Mouse (Mus musculus): ENCODE measurements around the gene Gal3st2c. TPM values are rescaled to one million over a fixed set of nuclear protein-coding genes. Genes with fewer than 3 reads are reported as not detected.
"Not testable (repeated sequence)": the region's sequence is repeated elsewhere in the genome, so short reads cannot be mapped to it uniquely, and the experiment has no call there.

Gene Gal3st2c
- polyA plus RNA-seq, 1 experiment from 2014 or later, result not detected

- Histone ChIP-seq H3K4me3 (no peak within 1 kb of the TSS), H3K36me3 (no peaks in the 10 kb centered on the region), H3K9me3 (no peaks in the 10 kb centered on the region), H3K27ac (peak within 1 kb of the TSS; percentile 75), H3K4me1 (peaks cover 15% of the 10 kb centered on the region), H3K9ac (no peak within 1 kb of the TSS), H3K4me2 (no peak within 1 kb of the TSS), H3K27me3 (no peaks in the 10 kb centered on the region)
- no peak for ATAC-seq (ENCODE audit: insufficient number of reproducible peaks, low FRiP score, low TSS enrichment, low read depth)
- WGBS, result 48% methylated on average over 6 of the region's 6 CpGs
These were observed 62.1 kb downstream of the Gal3st2c start, which contains the start of gene Pdcd1 for GRCm38 (mm10) chr1:94052373-94052772. Gene Pdcd1 (minus strand): TSS chr1:94052553.

- Histone ChIP-seq H3K4me1 (peaks cover 15% of the 10 kb centered on the region), H3K27ac (peak overlapping the region; percentile 75), H3K27me3 (no peaks in the 10 kb centered on the region), H3K4me2 (no peak overlapping the region), H3K9ac (no peak overlapping the region), H3K36me3 (no peaks in the 10 kb centered on the region), H3K9me3 (no peaks in the 10 kb centered on the region), H3K4me3 (no peak overlapping the region)
- WGBS, result 39% methylated on average over 7 of the region's 7 CpGs
- 0 out of 2 replicates have a peak, but pooled peaks have one; percentile 37 for ATAC-seq (ENCODE audit: insufficient number of reproducible peaks, low FRiP score, low TSS enrichment, low read depth)
These were observed 63.4 kb downstream of the Gal3st2c start for GRCm38 (mm10) chr1:94053530-94054216.

DNA sequence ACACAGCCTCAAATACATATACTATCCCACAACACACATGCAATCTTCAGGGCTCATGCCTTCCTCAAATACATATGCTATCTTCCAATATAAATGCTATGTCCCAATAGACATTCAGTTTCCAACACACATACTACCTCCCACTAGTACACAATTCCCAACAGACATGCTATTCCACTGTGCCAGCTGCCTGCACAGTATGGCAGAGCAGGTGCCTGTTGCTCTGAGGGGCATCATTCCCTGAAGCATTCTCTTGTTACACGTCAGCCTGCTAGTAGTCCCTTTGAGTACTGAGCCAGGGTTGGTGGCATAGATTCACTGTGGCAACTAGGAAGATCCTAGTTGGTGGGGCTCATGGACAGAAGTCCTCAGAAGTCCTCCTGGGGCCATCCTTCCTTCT lies 64.2 kb downstream of the Gal3st2c start:
- no peak for ATAC-seq (ENCODE audit: insufficient number of reproducible peaks, low FRiP score, low TSS enrichment, low read depth)
- 67% methylated on average over 1 of the region's 1 CpGs for WGBS
- H3K9ac ChIP-seq, result no peak overlapping the region
- H3K4me2 ChIP-seq, result no peak overlapping the region
- no peak overlapping the region for H3K27ac ChIP-seq
- peaks cover 15% of the 10 kb centered on the region for H3K4me1 ChIP-seq
- no peaks in the 10 kb centered on the region for H3K36me3 ChIP-seq
- no peaks in the 10 kb centered on the region for H3K27me3 ChIP-seq
- H3K9me3 ChIP-seq, result no peaks in the 10 kb centered on the region
- H3K4me3 ChIP-seq, result no peak overlapping the region

- Histone ChIP-seq H3K4me2 (no peak overlapping the region), H3K36me3 (no peaks in the 10 kb centered on the region), H3K27ac (no peak overlapping the region), H3K4me1 (peaks cover 15% of the 10 kb centered on the region), H3K9ac (no peak overlapping the region), H3K27me3 (no peaks in the 10 kb centered on the region), H3K4me3 (no peak overlapping the region), H3K9me3 (no peaks in the 10 kb centered on the region)
- no peak for ATAC-seq (ENCODE audit: insufficient number of reproducible peaks, low FRiP score, low TSS enrichment, low read depth)
- 69% methylated on average over 3 of the region's 3 CpGs for WGBS
These were observed 65.7 kb downstream of the Gal3st2c start for GRCm38 (mm10) chr1:94055966-94056365.

DNA sequence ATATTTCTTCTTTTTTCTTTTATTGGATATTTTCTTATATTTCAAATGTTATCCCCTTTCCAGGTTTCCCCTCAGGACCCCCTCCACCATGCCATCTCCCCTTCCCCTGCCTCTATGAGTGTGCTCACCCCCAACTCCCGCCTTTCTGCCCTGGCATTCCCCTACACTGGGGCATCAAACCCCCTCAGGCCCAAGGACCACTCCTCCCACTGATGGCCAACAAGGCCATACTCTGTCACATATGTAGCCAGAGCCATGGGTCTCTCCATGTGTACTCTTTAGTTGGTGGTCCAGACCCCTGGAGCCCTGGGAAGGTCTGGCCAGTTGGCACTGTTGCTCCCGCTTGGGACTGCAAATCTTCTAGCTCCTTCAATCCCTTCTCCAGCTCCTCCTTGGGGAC lies 67.1 kb downstream of the Gal3st2c start:
- Histone ChIP-seq H3K36me3 (no peaks in the 10 kb centered on the region), H3K9me3 (no peaks in the 10 kb centered on the region), H3K4me3 (no peak overlapping the region), H3K27me3 (no peaks in the 10 kb centered on the region), H3K27ac (no peak overlapping the region), H3K9ac (no peak overlapping the region), H3K4me1 (peaks cover 13% of the 10 kb centered on the region), H3K4me2 (no peak overlapping the region)
- 90% methylated on average over 2 of the region's 2 CpGs for WGBS
- no peak for ATAC-seq (ENCODE audit: insufficient number of reproducible peaks, low FRiP score, low TSS enrichment, low read depth)

GRCm38 (mm10) chr1:94058281-94058680 lies 68.0 kb downstream of the Gal3st2c start:
- not testable (repeated sequence) for H3K36me3 ChIP-seq; H3K9ac ChIP-seq; H3K27ac ChIP-seq; H3K4me1 ChIP-seq; H3K4me2 ChIP-seq; H3K27me3 ChIP-seq; H3K4me3 ChIP-seq; H3K9me3 ChIP-seq; ATAC-seq (ENCODE audit: insufficient number of reproducible peaks, low FRiP score, low TSS enrichment, low read depth)
- 73% methylated on average over 1 of the region's 1 CpGs for WGBS

Other genes with a start within 250 kb of the Gal3st2c start
- 74.5 and 74.9 TPM in 2 replicates for gene Atg4b, start 239.0 kb upstream of the Gal3st2c start, polyA plus RNA-seq (2015; fragmentation: Nextera tagmentation; extraction: Ambion mirVana)
- gene Thap4, start 235.6 kb upstream of the Gal3st2c start, polyA plus RNA-seq (2015; fragmentation: Nextera tagmentation; extraction: Ambion mirVana), result 51.4 and 55.1 TPM in 2 replicates
- gene Dtymk, start 188.6 kb upstream of the Gal3st2c start, polyA plus RNA-seq (2015; fragmentation: Nextera tagmentation; extraction: Ambion mirVana), result 200 and 206 TPM in 2 replicates
- gene Ing5, start 186.5 kb upstream of the Gal3st2c start, polyA plus RNA-seq (2015; fragmentation: Nextera tagmentation; extraction: Ambion mirVana), result 12.7 and 13.4 TPM in 2 replicates
- 15.8 and 16.9 TPM in 2 replicates for gene D2hgdh, start 165.6 kb upstream of the Gal3st2c start, polyA plus RNA-seq (2015; fragmentation: Nextera tagmentation; extraction: Ambion mirVana)
- 0.20 TPM in 1 of 2 replicates, not detected in the other for gene Gal3st2, start 129.2 kb upstream of the Gal3st2c start, polyA plus RNA-seq (2015; fragmentation: Nextera tagmentation; extraction: Ambion mirVana)
- 0.12 TPM in 1 of 2 replicates, not detected in the other for gene Gal3st2b, start 72.2 kb upstream of the Gal3st2c start, polyA plus RNA-seq (2015; fragmentation: Nextera tagmentation; extraction: Ambion mirVana)
- gene Neu4, start 29.9 kb downstream of the Gal3st2c start, polyA plus RNA-seq (2015; fragmentation: Nextera tagmentation; extraction: Ambion mirVana), result not detected in 2 replicates
- 0.14 and 0.55 TPM in 2 replicates for gene Pdcd1, start 62.0 kb downstream of the Gal3st2c start, polyA plus RNA-seq (2015; fragmentation: Nextera tagmentation; extraction: Ambion mirVana)